Mouse (Mus musculus): ENCODE results near the gene Zfand2a.

Zfand2a gene

GRCm38 (mm10) chr5:139464874-139465273 lies 19.5 kb downstream of the Zfand2a start:
- DNase-seq = no peak

- DNase-seq = peak; percentile 94 to 98
Measured at GRCm38 (mm10) chr5:139460384-139461067, 23.8 kb downstream of the Zfand2a start, which contains the start of gene 3110082I17Rik. 3110082I17Rik (minus strand) TSS chr5:139460527.

GRCm38 (mm10) chr5:139459938-139460337 lies 24.4 kb downstream of the Zfand2a start:
- no peak for DNase-seq

- DNase-seq = no peak
Measured at GRCm38 (mm10) chr5:139457241-139457640, 27.1 kb downstream of the Zfand2a start.

GRCm38 (mm10) chr5:139455166-139455565 lies 29.2 kb downstream of the Zfand2a start:
- no peak for DNase-seq

GRCm38 (mm10) chr5:139453031-139453430 lies 31.3 kb downstream of the Zfand2a start:
- DNase-seq = no peak

GRCm38 (mm10) chr5:139449926-139450325 lies 34.4 kb downstream of the Zfand2a start:
- peak in 1 of 2 experiments; percentile 7 for DNase-seq

- peak; percentile 19 to 43 for DNase-seq
Measured at GRCm38 (mm10) chr5:139449161-139449791, 35.1 kb downstream of the Zfand2a start.

GRCm38 (mm10) chr5:139448025-139448424 lies 36.3 kb downstream of the Zfand2a start:
- DNase-seq = no peak

GRCm38 (mm10) chr5:139445258-139445657 lies 39.1 kb downstream of the Zfand2a start:
- DNase-seq = no peak

- DNase-seq = no peak
Measured at GRCm38 (mm10) chr5:139442962-139443361, 41.4 kb downstream of the Zfand2a start.

GRCm38 (mm10) chr5:139442428-139442827 lies 41.9 kb downstream of the Zfand2a start:
- no peak for DNase-seq

- DNase-seq = no peak
Measured at GRCm38 (mm10) chr5:139441726-139442018, 42.7 kb downstream of the Zfand2a start.

GRCm38 (mm10) chr5:139440926-139441725 lies 43.2 kb downstream of the Zfand2a start:
- DNase-seq = no peak

GRCm38 (mm10) chr5:139440451-139440850 lies 43.9 kb downstream of the Zfand2a start:
- DNase-seq = no peak

GRCm38 (mm10) chr5:139438440-139438839 lies 45.9 kb downstream of the Zfand2a start:
- no peak for DNase-seq

- no peak for DNase-seq
Measured at GRCm38 (mm10) chr5:139437769-139438168, 46.6 kb downstream of the Zfand2a start.

- no peak for DNase-seq
Measured at GRCm38 (mm10) chr5:139434940-139435339, 49.4 kb downstream of the Zfand2a start.

- no peak for DNase-seq
Measured at GRCm38 (mm10) chr5:139433842-139434568, 50.3 kb downstream of the Zfand2a start.

GRCm38 (mm10) chr5:139432747-139433508 lies 51.4 kb downstream of the Zfand2a start:
- no peak for DNase-seq

- DNase-seq = no peak
Measured at GRCm38 (mm10) chr5:139432333-139432732, 52.0 kb downstream of the Zfand2a start.

- no peak for DNase-seq
Measured at GRCm38 (mm10) chr5:139429818-139430341, 54.5 kb downstream of the Zfand2a start.

Measured in spleen, adult 18-20 months (tissue).